Mouse (Mus musculus) bone marrow, adult 2 months (tissue): ENCODE measurements around the gene Ttc7b. TPM values are rescaled to one million over a fixed set of nuclear protein-coding genes. Genes with fewer than 3 reads are reported as not detected.

Source experiments
- H3K27ac ChIP-seq: fragments of 200-500 bp; 2 replicates; pipeline ENCODE4 v1.5.1; 2012; ENCODE audit warnings: low read depth, mild to moderate bottlenecking, control low read depth, inconsistent platforms, low read length; ENCODE audit not compliant: control insufficient read depth, poor library complexity, insufficient read depth
- H3K4me1 ChIP-seq: fragments of 200-500 bp; 2 replicates; pipeline ENCODE4 v1.6.1; 2011; ENCODE audit warnings: low read length; ENCODE audit not compliant: control insufficient read depth, insufficient read depth
- H3K4me3 ChIP-seq: fragments of 200-500 bp; replicated peaks from 2 replicates; pipeline ENCODE3; 2011; ENCODE audit warnings: mild to moderate bottlenecking, low read depth, low read length, control low read depth; ENCODE audit not compliant: control insufficient read depth
- CTCF ChIP-seq: fragments of 200-500 bp; IDR thresholded peaks from 2 replicates; pipeline ENCODE4 v1.5.1; 2011; ENCODE audit warnings: low read length, control low read depth; ENCODE audit not compliant: control insufficient read depth, insufficient read depth
- POLR2A ChIP-seq: fragments of 200-500 bp; IDR thresholded peaks from 2 replicates; pipeline ENCODE4 v1.6.1; 2011; ENCODE audit warnings: low read depth, mild to moderate bottlenecking, control low read depth, low read length, borderline replicate concordance; ENCODE audit not compliant: control insufficient read depth
- whole genome bisulfite sequencing: fragments of 180-500 bp; shearing (Covaris S2); methylation state at CpG from one replicate; pipeline ENCODE4 v1.1.7; 2018; 5-methylcytosine and 5-hydroxymethylcytosine counted together
- polyA plus RNA-seq: library from polyadenylated mRNA; stranded (reverse); fragments of >200 nt; gene quantifications from 2 replicates; pipeline ENCODE4 v1.2.4, GENCODE M21; 2011; ENCODE audit warnings: low replicate concordance; ENCODE audit not compliant: missing spikeins, insufficient read depth, insufficient read length

Ttc7b gene
- polyA plus RNA-seq, 1 experiment: 26.5 TPM

- H3K27ac ChIP-seq: no peak overlapping the region
- TF ChIP-seq POLR2A (no peak), CTCF (no peak)
- no peak overlapping the region for H3K4me3 ChIP-seq
- 84% methylated on average over 2 of the region's 2 CpGs for WGBS
- no peaks in the 10 kb centered on the region for H3K4me1 ChIP-seq
These were observed 226.2 kb downstream of the Ttc7b start for GRCm38 (mm10) chr12:100294457-100294856.

DNA sequence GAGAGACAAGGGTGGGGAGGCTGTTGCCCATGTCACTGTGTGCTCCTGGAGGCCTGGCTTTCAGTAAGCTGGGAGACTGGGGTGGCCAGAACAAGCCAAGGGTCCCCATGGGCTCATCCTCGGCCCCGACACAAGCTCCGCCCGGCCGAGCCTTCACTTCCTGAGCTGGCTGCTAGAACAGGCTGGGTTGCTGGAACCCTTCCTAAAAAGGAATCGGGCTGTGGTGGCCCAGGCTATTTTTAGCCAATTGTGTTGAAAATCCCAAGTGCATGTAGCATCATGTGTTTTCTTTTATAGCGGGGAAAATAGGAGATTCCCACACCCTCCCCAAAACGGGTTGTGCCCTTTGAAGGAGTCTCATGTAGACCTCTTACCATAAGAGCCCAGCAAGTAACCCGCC lies 226.7 kb downstream of the Ttc7b start:
- 68% methylated on average over 9 of the region's 9 CpGs for WGBS
- TF ChIP-seq POLR2A (no peak), CTCF (no peak)
- no peak overlapping the region for H3K27ac ChIP-seq
- H3K4me3 ChIP-seq: no peak overlapping the region
- no peaks in the 10 kb centered on the region for H3K4me1 ChIP-seq

GRCm38 (mm10) chr12:100290711-100291685 lies 229.6 kb downstream of the Ttc7b start:
- H3K27ac ChIP-seq: no peak overlapping the region
- no peaks in the 10 kb centered on the region for H3K4me1 ChIP-seq
- WGBS: 74% methylated on average over 18 of the region's 18 CpGs
- no peak overlapping the region for H3K4me3 ChIP-seq
- TF ChIP-seq CTCF: no peak

GRCm38 (mm10) chr12:100290178-100290531 lies 230.5 kb downstream of the Ttc7b start:
- no peaks in the 10 kb centered on the region for H3K4me1 ChIP-seq
- WGBS: 83% methylated on average over 11 of the region's 11 CpGs
- TF ChIP-seq CTCF: no peak
- no peak for TF ChIP-seq POLR2A
- H3K4me3 ChIP-seq: no peak overlapping the region
- no peak overlapping the region for H3K27ac ChIP-seq

GRCm38 (mm10) chr12:100289267-100290177 lies 231.1 kb downstream of the Ttc7b start:
- TF ChIP-seq CTCF (no peak), POLR2A (no peak)
- Histone ChIP-seq H3K4me1 (no peaks in the 10 kb centered on the region), H3K27ac (no peak overlapping the region), H3K4me3 (no peak overlapping the region)
- WGBS: 76% methylated on average over 8 of the region's 8 CpGs

DNA sequence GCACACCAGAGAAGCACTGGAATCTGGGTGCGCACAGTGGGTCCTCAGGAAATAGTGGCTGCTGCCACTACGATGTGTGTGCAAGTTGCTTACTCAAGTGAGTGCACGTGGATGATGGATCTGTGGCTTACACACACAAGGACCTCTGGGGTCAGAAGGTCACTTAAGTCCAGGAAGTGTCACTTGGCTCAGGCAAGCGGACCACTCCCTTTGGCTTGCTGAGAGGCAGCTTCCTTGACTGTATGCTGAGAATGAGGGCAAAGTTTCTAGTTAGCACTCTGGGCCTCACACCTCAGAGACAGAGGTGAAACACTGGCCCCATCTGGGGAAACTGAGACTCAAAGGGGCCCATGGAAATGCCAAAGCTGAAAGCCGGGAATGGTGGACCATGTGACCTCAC lies 232.6 kb downstream of the Ttc7b start:
- WGBS: 81% methylated on average over 5 of the region's 5 CpGs
- TF ChIP-seq CTCF (no peak), POLR2A (no peak)
- no peak overlapping the region for H3K4me3 ChIP-seq
- H3K4me1 ChIP-seq: no peaks in the 10 kb centered on the region
- H3K27ac ChIP-seq: no peak overlapping the region

DNA sequence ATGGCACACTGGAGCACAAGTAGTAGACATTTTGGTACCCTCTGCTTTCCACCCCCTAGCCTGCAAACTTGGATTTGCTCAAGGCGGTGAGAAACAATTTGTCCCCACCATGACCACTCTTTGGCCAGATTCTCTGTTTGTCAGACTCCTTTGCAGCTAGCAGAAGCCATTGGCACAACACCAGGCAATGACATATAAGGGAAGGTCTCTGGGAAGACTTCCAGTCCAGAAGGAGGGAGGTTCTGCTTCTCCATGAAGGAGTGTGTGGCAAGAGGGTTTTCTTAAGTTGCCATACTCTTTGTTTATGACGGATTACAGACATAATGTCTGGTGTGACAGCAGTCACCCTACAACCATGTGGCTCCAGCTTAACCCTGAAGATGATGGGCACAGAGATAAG lies 233.1 kb downstream of the Ttc7b start:
- no peak for TF ChIP-seq POLR2A
- TF ChIP-seq CTCF: no peak
- WGBS: 84% methylated on average over 2 of the region's 2 CpGs
- no peaks in the 10 kb centered on the region for H3K4me1 ChIP-seq

DNA sequence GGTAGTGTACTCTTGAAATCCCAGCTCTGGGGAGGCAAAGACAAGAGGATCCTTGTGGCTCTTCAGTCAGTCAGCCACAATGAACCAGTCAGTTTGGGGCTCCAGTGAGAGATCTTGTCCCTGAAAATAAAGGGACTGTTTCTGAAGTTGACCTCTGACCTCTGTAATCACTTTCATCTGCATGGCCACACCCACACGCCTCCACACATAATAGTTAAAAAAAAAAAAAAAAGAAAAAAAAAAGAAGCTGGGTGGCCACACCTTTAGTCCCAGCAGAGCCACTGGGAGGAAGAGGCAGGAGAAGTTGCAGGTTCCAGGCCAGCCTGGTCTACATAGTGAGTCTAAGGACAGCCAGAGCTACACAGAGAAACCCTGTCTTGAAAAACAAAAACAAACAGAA lies 237.3 kb downstream of the Ttc7b start:
- no peaks in the 10 kb centered on the region for H3K4me1 ChIP-seq
- H3K27ac ChIP-seq: no peak overlapping the region
- 65% methylated on average over 1 of the region's 1 CpGs for WGBS
- TF ChIP-seq CTCF: no peak
- TF ChIP-seq POLR2A: no peak
- H3K4me3 ChIP-seq: no peak overlapping the region

More for the DNA sequence above, 233.1 kb downstream of the Ttc7b start:
- Histone ChIP-seq H3K27ac (no peak overlapping the region), H3K4me3 (no peak overlapping the region)
